Mouse (Mus musculus): ENCODE data around the gene Galnt7.

DNA sequence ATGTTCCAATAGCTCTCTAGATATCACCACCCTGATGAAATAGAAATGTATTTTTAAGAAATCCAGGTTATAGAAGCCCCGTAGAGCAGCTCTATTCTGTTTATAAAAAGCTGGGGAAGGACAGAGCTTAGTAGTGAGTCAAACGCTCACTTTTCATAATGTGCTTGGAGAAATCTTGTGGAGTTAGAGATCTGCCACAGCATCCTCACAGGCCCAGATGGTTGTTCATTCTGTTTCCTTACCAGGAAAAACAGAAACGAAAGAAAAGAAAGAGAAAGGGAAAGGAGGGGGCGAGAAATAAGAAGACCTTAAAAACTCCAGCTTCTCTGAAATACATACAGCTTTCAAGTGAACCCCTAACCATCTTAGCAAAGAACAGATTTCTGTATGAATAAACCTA lies 28.9 kb downstream of the Galnt7 start:
- no peak for TF ChIP-seq CTCF (IDR thresholded peaks at IDR 0.05; ENCODE audit: borderline replicate concordance, extremely low read depth, insufficient read depth, insufficient read length)
- TF ChIP-seq POLR2A (IDR thresholded peaks at IDR 0.05; ENCODE audit: borderline replicate concordance, extremely low read depth, insufficient read depth, insufficient read length, poor library complexity, severe bottlenecking) = no peak

Data from brain, embryonic 14.5 days (tissue).